Mouse (Mus musculus) thymus, postnatal 10 days (tissue): ENCODE data around the gene Smad6.

ENCODE experiments used
- DNase-seq, 2 experiments: peaks; one replicate each; pipeline ENCODE4 v3.0.0; 2021; ENCODE audit warnings: low spot score in 2 of 2

Smad6 gene

GRCm38 (mm10) chr9:64022562-64023366, 905 bp upstream of the Smad6 start:
- peak; percentile 91 to 96 for DNase-seq

- DNase-seq, result peak; percentile 7 to 21
Measured at GRCm38 (mm10) chr9:64021319-64021850, 474 bp downstream of the Smad6 start.

- peak in 1 of 2 experiments; percentile 9 for DNase-seq
Measured at GRCm38 (mm10) chr9:64020606-64021318, 1.1 kb downstream of the Smad6 start.

GRCm38 (mm10) chr9:64020171-64020605, 1.7 kb downstream of the Smad6 start:
- peak in 1 of 2 experiments; percentile 21 for DNase-seq

GRCm38 (mm10) chr9:64019036-64019886, 2.6 kb downstream of the Smad6 start:
- DNase-seq, result no peak

- peak in 1 of 2 experiments; percentile 10 for DNase-seq
Measured at GRCm38 (mm10) chr9:64017861-64018793, 3.7 kb downstream of the Smad6 start.

GRCm38 (mm10) chr9:64016648-64017400, 5.0 kb downstream of the Smad6 start:
- DNase-seq, result no peak

- DNase-seq, result no peak
Measured at GRCm38 (mm10) chr9:64016092-64016491, 5.8 kb downstream of the Smad6 start.

GRCm38 (mm10) chr9:64014801-64015200, 7.1 kb downstream of the Smad6 start:
- DNase-seq, result no peak

GRCm38 (mm10) chr9:64011356-64011755, 10.5 kb downstream of the Smad6 start:
- no peak for DNase-seq

GRCm38 (mm10) chr9:64002981-64003380, 18.9 kb downstream of the Smad6 start:
- DNase-seq, result no peak

GRCm38 (mm10) chr9:64001081-64001480, 20.8 kb downstream of the Smad6 start:
- no peak for DNase-seq

GRCm38 (mm10) chr9:64000085-64000484, 21.8 kb downstream of the Smad6 start:
- no peak for DNase-seq

GRCm38 (mm10) chr9:63999194-63999593, 22.7 kb downstream of the Smad6 start:
- no peak for DNase-seq

- no peak for DNase-seq
Measured at GRCm38 (mm10) chr9:63998026-63998425, 23.8 kb downstream of the Smad6 start.

- no peak for DNase-seq
Measured at GRCm38 (mm10) chr9:63997439-63997838, 24.4 kb downstream of the Smad6 start.

- DNase-seq, result no peak
Measured at GRCm38 (mm10) chr9:63993256-63993655, 28.6 kb downstream of the Smad6 start.

GRCm38 (mm10) chr9:63992761-63993160, 29.1 kb downstream of the Smad6 start:
- no peak for DNase-seq

GRCm38 (mm10) chr9:63991193-63991592, 30.7 kb downstream of the Smad6 start:
- DNase-seq, result no peak

- peak in 1 of 2 experiments; percentile 8 for DNase-seq
Measured at GRCm38 (mm10) chr9:63989641-63990040, 32.2 kb downstream of the Smad6 start.
